Mouse (Mus musculus) brain, embryonic 18.5 days (tissue): Measurements from ENCODE around the gene Vmn1r114.
"Not testable (repeated sequence)": the region's sequence is repeated elsewhere in the genome, so short reads cannot be mapped to it uniquely, and the experiment has no call there.

Experiments
- DNase-seq: peaks from one replicate; pipeline ENCODE4 v3.0.0-alpha.2; 2012; ENCODE audit warnings: low read depth, low spot score

The Vmn1r114 gene

GRCm38 (mm10) chr7:20812086-20812485 lies at the start of gene Vmn1r114:
Vmn1r114 (minus strand) TSS chr7:20812186.
- DNase-seq = not testable (repeated sequence)

GRCm38 (mm10) chr7:20844885-20845284 lies 32.9 kb upstream of the Vmn1r114 start, which contains the start of gene Vmn1r115:
Vmn1r115 (minus strand) TSS chr7:20844985.
- not testable (repeated sequence) for DNase-seq

GRCm38 (mm10) chr7:20786985-20787384 lies 25.0 kb downstream of the Vmn1r114 start, which contains the start of gene Vmn1r113:
Vmn1r113 (plus strand) TSS chr7:20787285.
- DNase-seq = not testable (repeated sequence)

- DNase-seq = not testable (repeated sequence)
Observed at GRCm38 (mm10) chr7:20770885-20771284, 41.1 kb downstream of the Vmn1r114 start, which contains the start of gene Vmn1r112. Vmn1r112 (plus strand) TSS chr7:20771185.
